Mouse (Mus musculus) ES-E14 (cell line): ENCODE results near the gene Psmd11. TPM values are rescaled to one million over a fixed set of nuclear protein-coding genes. Genes with fewer than 3 reads are reported as not detected.

Source experiments
- DNase-seq: peaks from one replicate; pipeline ENCODE4 v3.0.0-alpha.2; 2013; ENCODE audit warnings: low read depth, low spot score
- H3K27ac ChIP-seq: 2 replicates; pipeline ENCODE4 v1.5.1; 2012; ENCODE audit warnings: low read depth, mild to moderate bottlenecking, low read length, moderate library complexity, mixed read lengths; ENCODE audit not compliant: poor library complexity, insufficient read depth, severe bottlenecking
- H3K36me3 ChIP-seq: 2 replicates; pipeline ENCODE4 v1.6.1; 2012; ENCODE audit warnings: mild to moderate bottlenecking, low read length, moderate library complexity, mixed read lengths; ENCODE audit not compliant: control insufficient read depth, poor library complexity, insufficient read depth, severe bottlenecking
- H3K4me1 ChIP-seq, 2 experiments: fragments of 150-350 bp in 1 of 2; sonication (generic) in 1 of 2; 2 replicates each; pipeline ENCODE4 v1.6.1; 2012; ENCODE audit warnings: low read length in 2 of 2, mild to moderate bottlenecking in 1 of 2, mixed read lengths in 1 of 2; ENCODE audit not compliant: control insufficient read depth in 2 of 2, insufficient read depth in 2 of 2, poor library complexity in 1 of 2
- H3K4me3 ChIP-seq, 2 experiments: fragments of 150-350 bp in 1 of 2; sonication (generic) in 1 of 2; 2 replicates each; pipeline ENCODE4 v1.5.1; 2012; ENCODE audit warnings: low read length in 2 of 2, low read depth in 1 of 2, mild to moderate bottlenecking in 1 of 2, mixed read lengths in 1 of 2; ENCODE audit not compliant: insufficient read depth in 1 of 2, poor library complexity in 1 of 2, severe bottlenecking in 1 of 2
- H3K9ac ChIP-seq: 2 replicates; pipeline ENCODE4 v1.6.1; 2012; ENCODE audit warnings: low read depth, mild to moderate bottlenecking, low read length, mixed read lengths; ENCODE audit not compliant: poor library complexity, insufficient read depth, severe bottlenecking
- H3K9me3 ChIP-seq: fragments of 150-350 bp; sonication (generic); 2 replicates; pipeline ENCODE4 v1.6.1; 2012; ENCODE audit warnings: low read depth, mild to moderate bottlenecking, low read length; ENCODE audit not compliant: control insufficient read depth, insufficient read depth
- CHD2 ChIP-seq: IDR thresholded peaks from 2 replicates; pipeline ENCODE4 v1.6.1; 2014; ENCODE audit warnings: mild to moderate bottlenecking, low read depth, low read length, inconsistent platforms
- HCFC1 ChIP-seq: IDR thresholded peaks from 2 replicates; pipeline ENCODE4 v1.6.1; 2012; ENCODE audit warnings: low read length, inconsistent platforms, borderline replicate concordance; ENCODE audit not compliant: insufficient read depth
- MAFK ChIP-seq: IDR thresholded peaks from 2 replicates; pipeline ENCODE4 v1.6.1; 2014; ENCODE audit warnings: mild to moderate bottlenecking, low read depth, low read length, inconsistent platforms; ENCODE audit not compliant: insufficient read depth
- ZC3H11A ChIP-seq: IDR thresholded peaks from 2 replicates; pipeline ENCODE4 v1.6.1; 2012; ENCODE audit warnings: low read depth, mild to moderate bottlenecking, inconsistent platforms, low read length, borderline replicate concordance
- ZNF384 ChIP-seq: IDR thresholded peaks from 2 replicates; pipeline ENCODE4 v1.6.1; 2012; ENCODE audit warnings: low read depth, low read length, inconsistent platforms
- in situ Hi-C, 2 experiments: fragments of 600-800 bp; cut with MboI; formaldehyde crosslinking; loops; one replicate each; pipeline ENCODE4 v1.15.1; 2025; ENCODE audit warnings: low sequenced_read_pairs in 2 of 2, inconsistent platforms in 1 of 2; ENCODE audit not compliant: unreplicated experiment in 2 of 2
- total RNA-seq: library from RNA; depleted of rRNA; stranded (reverse); fragments of 300-350 nt; gene quantifications from 2 replicates; pipeline ENCODE4 v1.2.3, GENCODE M21; 2012

The Psmd11 gene
- total RNA-seq, 1 experiment, result 106 TPM

GRCm38 (mm10) chr11:80481409-80482050, 53.1 kb downstream of the Psmd11 start:
- H3K4me3 ChIP-seq, result no peak overlapping the region
- H3K36me3 ChIP-seq, result no peaks in the 10 kb centered on the region
- H3K27ac ChIP-seq, result no peak overlapping the region
- H3K4me1 ChIP-seq, result peaks cover 0 to 7% of the 10 kb centered on the region in 2 experiments; a peak in 1 of 4 replicates
- no peak for TF ChIP-seq ZC3H11A
- TF ChIP-seq CHD2, result no peak
- no peak for TF ChIP-seq MAFK
- no peak for TF ChIP-seq ZNF384
- no peak for TF ChIP-seq HCFC1
- H3K9me3 ChIP-seq, result no peaks in the 10 kb centered on the region
- no peak overlapping the region for H3K9ac ChIP-seq
- DNase-seq, result no peak
- in situ Hi-C loops, result no loop called here

GRCm38 (mm10) chr11:80482347-80482746, 53.9 kb downstream of the Psmd11 start:
- no peak for DNase-seq
- TF ChIP-seq HCFC1, result no peak
- TF ChIP-seq ZC3H11A, result no peak
- no peak for TF ChIP-seq ZNF384
- no peak for TF ChIP-seq MAFK
- no peak for TF ChIP-seq CHD2

GRCm38 (mm10) chr11:80482921-80483320, 54.5 kb downstream of the Psmd11 start:
- no peak overlapping the region for H3K4me3 ChIP-seq
- peaks cover 0 to 4% of the 10 kb centered on the region in 2 experiments; a peak in 1 of 4 replicates for H3K4me1 ChIP-seq
- in situ Hi-C loops, result no loop called here
- no peak overlapping the region for H3K27ac ChIP-seq
- no peaks in the 10 kb centered on the region for H3K9me3 ChIP-seq
- no peak for DNase-seq
- H3K9ac ChIP-seq, result no peak overlapping the region
- TF ChIP-seq ZNF384 (no peak), HCFC1 (no peak), ZC3H11A (no peak), CHD2 (no peak), MAFK (no peak)
- no peaks in the 10 kb centered on the region for H3K36me3 ChIP-seq

More at GRCm38 (mm10) chr11:80482347-80482746, 53.9 kb downstream of the Psmd11 start:
- H3K27ac ChIP-seq, result no peak overlapping the region
- no peak overlapping the region for H3K9ac ChIP-seq
- H3K4me3 ChIP-seq, result no peak overlapping the region
- no peaks in the 10 kb centered on the region for H3K9me3 ChIP-seq
- H3K36me3 ChIP-seq, result no peaks in the 10 kb centered on the region
- peaks cover 0 to 7% of the 10 kb centered on the region in 2 experiments; a peak in 1 of 4 replicates for H3K4me1 ChIP-seq
- in situ Hi-C loops, result no loop called here

- DNase-seq, result no peak
- Histone ChIP-seq H3K36me3 (no peaks in the 10 kb centered on the region), H3K27ac (no peak overlapping the region), H3K4me1 (0 out of 4 replicates have a peak, but pooled peaks cover 0 to 4% of the 10 kb centered on the region in 2 experiments), H3K9me3 (no peaks in the 10 kb centered on the region), H3K4me3 (no peak overlapping the region), H3K9ac (no peak overlapping the region)
- no peak for TF ChIP-seq HCFC1
- no peak for TF ChIP-seq CHD2
- no peak for TF ChIP-seq ZNF384
- no peak for TF ChIP-seq MAFK
- no peak for TF ChIP-seq ZC3H11A
- in situ Hi-C loops, result no loop called here
Observed at GRCm38 (mm10) chr11:80483536-80484067, 55.2 kb downstream of the Psmd11 start.
